Mouse (Mus musculus) hindbrain, embryonic 11.5 days (tissue): ENCODE data around the gene 2310033P09Rik. TPM values are rescaled to one million over a fixed set of nuclear protein-coding genes. Genes with fewer than 3 reads are reported as not detected.
"Not testable (repeated sequence)": the region's sequence is repeated elsewhere in the genome, so short reads cannot be mapped to it uniquely, and the experiment has no call there.

Experiments used
- ATAC-seq: fragments of 200-750 bp; cut with Nextera tagmentation; 2 replicates; pipeline ENCODE4 v1.8.0; 2017; ENCODE audit warnings: mild to moderate bottlenecking, moderate TSS enrichment, moderate library complexity; ENCODE audit not compliant: low FRiP score
- DNase-seq: peaks from one replicate; pipeline ENCODE4 v3.0.0-alpha.2; 2015; ENCODE audit warnings: low spot score
- H3K27ac ChIP-seq: fragments of 300-500 bp; sonication (generic); 2 replicates; pipeline ENCODE4 v1.5.1; 2014; ENCODE audit warnings: mild to moderate bottlenecking, low read depth, low read length
- H3K27me3 ChIP-seq: fragments of 300-500 bp; sonication (generic); 2 replicates; pipeline ENCODE4 v1.6.1; 2014; ENCODE audit warnings: mild to moderate bottlenecking, low read length, moderate library complexity, mixed read lengths; ENCODE audit not compliant: control insufficient read depth, insufficient read depth
- H3K36me3 ChIP-seq: fragments of 300-500 bp; sonication (generic); 2 replicates; pipeline ENCODE4 v1.6.1; 2014; ENCODE audit warnings: mild to moderate bottlenecking, low read length, moderate library complexity, mixed read lengths; ENCODE audit not compliant: control insufficient read depth, insufficient read depth
- H3K4me1 ChIP-seq: fragments of 300-500 bp; sonication (generic); replicated peaks from 2 replicates; pipeline ENCODE4 v1.6.1; 2014; ENCODE audit warnings: low read length, mixed read lengths; ENCODE audit not compliant: control insufficient read depth, insufficient read depth
- H3K4me2 ChIP-seq: fragments of 300-500 bp; sonication (generic); replicated peaks from 2 replicates; pipeline ENCODE4 v1.6.1; 2014; ENCODE audit warnings: mild to moderate bottlenecking, low read depth, low read length
- H3K4me3 ChIP-seq: fragments of 300-500 bp; sonication (generic); 2 replicates; pipeline ENCODE4 v1.5.1; 2014; ENCODE audit warnings: low read depth, low read length
- H3K9ac ChIP-seq: fragments of 300-500 bp; sonication (generic); 2 replicates; pipeline ENCODE4 v1.6.1; 2014; ENCODE audit warnings: low read depth, low read length
- H3K9me3 ChIP-seq: fragments of 300-500 bp; sonication (generic); 2 replicates; pipeline ENCODE4 v1.6.1; 2016; ENCODE audit warnings: low read length; ENCODE audit not compliant: control insufficient read depth
- WGBS: fragments of 180-500 bp; shearing (Covaris S2); extraction: QIAGEN DNeasy Blood & Tissue Kit; methylation state at CpG from one replicate; pipeline ENCODE4 v1.1.7; 2014; 5-methylcytosine and 5-hydroxymethylcytosine counted together
- polyA plus RNA-seq: library from polyadenylated mRNA; unstranded; fragments of >200 nt; fragmentation: Nextera tagmentation; extraction: Ambion mirVana; gene quantifications from 2 replicates; pipeline ENCODE4 v1.2.1, GENCODE M21; 2014

2310033P09Rik gene
- polyA plus RNA-seq, 1 experiment from 2014 or later, result 40.9 TPM

- Histone ChIP-seq H3K9ac (no peak overlapping the region), H3K27me3 (no peaks in the 10 kb centered on the region), H3K4me2 (peak overlapping the region; percentile 82; the same call in 1 of the 2 replicates), H3K4me1 (no peaks in the 10 kb centered on the region), H3K9me3 (no peaks in the 10 kb centered on the region), H3K4me3 (peak overlapping the region; percentile 91; the same call in 1 of the 2 replicates), H3K36me3 (0 out of 2 replicates have a peak, but pooled peaks cover 5% of the 10 kb centered on the region), H3K27ac (no peak overlapping the region)
- DNase-seq (no peak), ATAC-seq (no peak)
- WGBS, result 73% methylated on average over 5 of the region's 5 CpGs
These were observed 1.5 kb downstream of the 2310033P09Rik start for GRCm38 (mm10) chr11:59209580-59209979.

- 92% methylated on average over 4 of the region's 4 CpGs for WGBS
- H3K4me3 ChIP-seq, result no peak overlapping the region
- no peaks in the 10 kb centered on the region for H3K27me3 ChIP-seq
- no peaks in the 10 kb centered on the region for H3K9me3 ChIP-seq
- 0 out of 2 replicates have a peak, but pooled peaks cover 5% of the 10 kb centered on the region for H3K36me3 ChIP-seq
- H3K4me2 ChIP-seq, result no peak overlapping the region
- H3K4me1 ChIP-seq, result no peaks in the 10 kb centered on the region
- ATAC-seq (no peak), DNase-seq (no peak)
- H3K27ac ChIP-seq, result no peak overlapping the region
- no peak overlapping the region for H3K9ac ChIP-seq
These were observed 1.9 kb downstream of the 2310033P09Rik start for GRCm38 (mm10) chr11:59210020-59210419.

- not testable (repeated sequence) for ATAC-seq, H3K27ac ChIP-seq, DNase-seq, H3K4me2 ChIP-seq, H3K9ac ChIP-seq, H3K4me1 ChIP-seq, H3K9me3 ChIP-seq, H3K36me3 ChIP-seq, H3K27me3 ChIP-seq, H3K4me3 ChIP-seq
- 91% methylated on average over 9 of the region's 9 CpGs for WGBS
These were observed 3.4 kb downstream of the 2310033P09Rik start for GRCm38 (mm10) chr11:59211561-59211960.

GRCm38 (mm10) chr11:59212320-59212719 lies 4.2 kb downstream of the 2310033P09Rik start:
- not testable (repeated sequence) for H3K4me1 ChIP-seq, H3K4me2 ChIP-seq, H3K36me3 ChIP-seq, DNase-seq, H3K27ac ChIP-seq, ATAC-seq, H3K4me3 ChIP-seq, H3K9ac ChIP-seq, H3K27me3 ChIP-seq, H3K9me3 ChIP-seq
- WGBS, result 90% methylated on average over 12 of the region's 12 CpGs

GRCm38 (mm10) chr11:59212892-59213494 lies 4.9 kb downstream of the 2310033P09Rik start:
- Histone ChIP-seq H3K4me1 (no peaks in the 10 kb centered on the region), H3K9ac (no peak overlapping the region), H3K4me3 (no peak overlapping the region), H3K36me3 (0 out of 2 replicates have a peak, but pooled peaks cover 5% of the 10 kb centered on the region), H3K27me3 (no peaks in the 10 kb centered on the region), H3K4me2 (no peak overlapping the region), H3K9me3 (no peaks in the 10 kb centered on the region), H3K27ac (no peak overlapping the region)
- no peak for DNase-seq
- no peak for ATAC-seq
- 91% methylated on average over 12 of the region's 12 CpGs for WGBS

- 94% methylated on average over 3 of the region's 3 CpGs for WGBS
These were observed 8.8 kb downstream of the 2310033P09Rik start for GRCm38 (mm10) chr11:59216955-59217354.

GRCm38 (mm10) chr11:59218389-59218998 lies 10.4 kb downstream of the 2310033P09Rik start:
- H3K9ac ChIP-seq, result no peak overlapping the region
- no peaks in the 10 kb centered on the region for H3K9me3 ChIP-seq
- H3K4me3 ChIP-seq, result no peak overlapping the region
- ATAC-seq, result no peak
- no peak overlapping the region for H3K4me2 ChIP-seq
- H3K4me1 ChIP-seq, result no peaks in the 10 kb centered on the region
- no peaks in the 10 kb centered on the region for H3K27me3 ChIP-seq
- DNase-seq, result no peak
- H3K27ac ChIP-seq, result no peak overlapping the region
- 0 out of 2 replicates have a peak, but pooled peaks cover 3% of the 10 kb centered on the region for H3K36me3 ChIP-seq
- 86% methylated on average over 4 of the region's 4 CpGs for WGBS

More at GRCm38 (mm10) chr11:59216955-59217354, 8.8 kb downstream of the 2310033P09Rik start:
- Histone ChIP-seq H3K4me1 (no peaks in the 10 kb centered on the region), H3K9ac (no peak overlapping the region), H3K4me3 (no peak overlapping the region), H3K27me3 (no peaks in the 10 kb centered on the region), H3K36me3 (0 out of 2 replicates have a peak, but pooled peaks cover 3% of the 10 kb centered on the region), H3K27ac (no peak overlapping the region), H3K9me3 (no peaks in the 10 kb centered on the region), H3K4me2 (no peak overlapping the region)
- ATAC-seq (no peak), DNase-seq (no peak)

- Histone ChIP-seq H3K27me3 (no peaks in the 10 kb centered on the region), H3K4me2 (no peak overlapping the region), H3K4me1 (no peaks in the 10 kb centered on the region), H3K27ac (no peak overlapping the region), H3K9ac (no peak overlapping the region), H3K4me3 (no peak overlapping the region), H3K36me3 (0 out of 2 replicates have a peak, but pooled peaks cover 5% of the 10 kb centered on the region), H3K9me3 (no peaks in the 10 kb centered on the region)
- peak; percentile 50 for DNase-seq
- no peak for ATAC-seq
These were observed 10.9 kb downstream of the 2310033P09Rik start for GRCm38 (mm10) chr11:59219064-59219463.

GRCm38 (mm10) chr11:59221604-59222003 lies 13.5 kb downstream of the 2310033P09Rik start:
- Histone ChIP-seq H3K4me2 (no peak overlapping the region), H3K9me3 (no peaks in the 10 kb centered on the region), H3K4me3 (no peak overlapping the region), H3K9ac (no peak overlapping the region), H3K27me3 (no peaks in the 10 kb centered on the region), H3K27ac (no peak overlapping the region), H3K4me1 (peaks cover 5% of the 10 kb centered on the region), H3K36me3 (0 out of 2 replicates have a peak, but pooled peaks cover 3% of the 10 kb centered on the region)
- DNase-seq (no peak), ATAC-seq (no peak)
